Mouse (Mus musculus): ENCODE measurements around the gene Hoxb6. TPM values are rescaled to one million over a fixed set of nuclear protein-coding genes. Genes with fewer than 3 reads are reported as not detected.
A peak's percentile ranks its signal among the peaks of the same experiment; 100 is the strongest.

The Hoxb6 gene
- 62.7 and 67.9 TPM in 2 replicates for polyA plus RNA-seq (2012; rRNA removed)

DNA sequence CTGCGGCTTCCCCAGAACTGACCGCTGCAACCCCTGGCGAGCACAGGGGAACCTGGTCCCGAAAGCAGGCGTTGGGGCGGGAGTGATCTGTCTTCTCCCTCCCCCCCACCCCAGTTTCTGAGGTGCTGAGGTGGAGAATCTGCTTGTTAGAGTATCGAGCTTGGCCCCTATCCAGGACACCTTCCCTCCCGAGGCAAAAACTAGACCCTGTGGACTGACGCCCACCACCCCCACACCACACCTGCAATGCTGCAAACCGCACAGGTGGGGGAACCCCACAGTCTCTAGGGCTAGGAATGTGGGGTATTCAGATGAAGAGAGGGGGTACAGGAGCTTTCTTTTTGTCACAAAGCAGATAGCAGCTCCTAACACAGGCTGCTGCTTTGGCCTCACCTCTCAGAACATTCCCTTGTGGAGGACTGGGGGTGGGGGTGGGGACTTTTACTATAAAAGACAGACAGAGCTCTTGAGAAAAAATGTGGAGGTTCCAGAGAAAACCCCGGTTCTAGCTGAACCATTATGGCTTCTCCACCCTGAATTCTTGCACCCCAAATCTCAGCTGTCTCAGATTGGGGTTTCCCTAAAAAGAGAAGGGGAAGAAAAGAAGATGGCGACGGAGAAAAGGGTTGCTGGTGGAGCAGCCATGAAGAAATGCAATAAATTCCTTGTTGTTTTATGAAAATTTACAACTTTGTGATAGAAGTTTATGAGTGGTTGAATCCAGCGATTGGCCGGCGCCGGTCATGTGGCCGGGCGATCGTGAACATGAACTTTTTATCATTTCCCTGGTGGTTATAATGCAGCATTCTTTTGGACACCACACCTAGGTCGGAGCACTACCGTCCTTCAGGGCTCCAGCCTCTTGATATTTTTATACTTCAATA, at the start of gene Hoxb6:
Hoxb6 (plus strand) TSS at position 796 of the 884 bp plus-strand sequence.
- H3K27me3 ChIP-seq (replicated peaks; ENCODE audit: control insufficient read depth, insufficient read depth, low read length): no peaks in the 10 kb centered on the region
- H3K36me3 ChIP-seq (ENCODE audit: control insufficient read depth, insufficient read depth, low read length): no peaks in the 10 kb centered on the region
- DNase-seq: peak; percentile 93
- H3K4me1 ChIP-seq (ENCODE audit: control insufficient read depth, insufficient read depth, low read length): peaks cover 19% of the 10 kb centered on the region; the same call in 1 of the 2 replicates
- peak within 1 kb of the TSS; percentile 99 for H3K27ac ChIP-seq (ENCODE audit: insufficient read depth, low read depth, low read length)
- peak within 1 kb of the TSS; percentile 95 for H3K4me3 ChIP-seq (ENCODE audit: insufficient read depth, low read depth, low read length)
- TF ChIP-seq CTCF (conservative IDR thresholded peaks at IDR 0.05; ENCODE audit: insufficient read depth, insufficient read length, low read depth, low read length) (no peak), POLR2A (IDR thresholded peaks at IDR 0.05; ENCODE audit: low read depth, low read length) (no peak)
- 3% methylated on average over 22 of the region's 22 CpGs for WGBS

GRCm38 (mm10) chr11:96250901-96251300, 41.4 kb upstream of the Hoxb6 start:
- under 1% methylated on average over 14 of the region's 14 CpGs for WGBS
- H3K4me1 ChIP-seq (ENCODE audit: control insufficient read depth, insufficient read depth, low read length): peaks cover 17% of the 10 kb centered on the region
- H3K27me3 ChIP-seq (replicated peaks; ENCODE audit: control insufficient read depth, insufficient read depth, low read length): no peaks in the 10 kb centered on the region
- DNase-seq: peak; percentile 77
- H3K4me3 ChIP-seq (ENCODE audit: insufficient read depth, low read depth, low read length): peak overlapping the region; percentile 85
- no peak for TF ChIP-seq CTCF (conservative IDR thresholded peaks at IDR 0.05; ENCODE audit: insufficient read depth, insufficient read length, low read depth, low read length)
- no peak for TF ChIP-seq POLR2A (IDR thresholded peaks at IDR 0.05; ENCODE audit: low read depth, low read length)
- no peaks in the 10 kb centered on the region for H3K36me3 ChIP-seq (ENCODE audit: control insufficient read depth, insufficient read depth, low read length)
- peak overlapping the region; percentile 98 for H3K27ac ChIP-seq (ENCODE audit: insufficient read depth, low read depth, low read length)

GRCm38 (mm10) chr11:96251480-96252031, 40.7 kb upstream of the Hoxb6 start:
- peaks cover 18% of the 10 kb centered on the region for H3K4me1 ChIP-seq (ENCODE audit: control insufficient read depth, insufficient read depth, low read length)
- peak overlapping the region; percentile 98 for H3K27ac ChIP-seq (ENCODE audit: insufficient read depth, low read depth, low read length)
- peak overlapping the region; percentile 85 for H3K4me3 ChIP-seq (ENCODE audit: insufficient read depth, low read depth, low read length)
- no peaks in the 10 kb centered on the region for H3K36me3 ChIP-seq (ENCODE audit: control insufficient read depth, insufficient read depth, low read length)
- 3% methylated on average over 46 of the region's 46 CpGs for WGBS
- TF ChIP-seq CTCF (conservative IDR thresholded peaks at IDR 0.05; ENCODE audit: insufficient read depth, insufficient read length, low read depth, low read length) (no peak), POLR2A (IDR thresholded peaks at IDR 0.05; ENCODE audit: low read depth, low read length) (no peak)
- H3K27me3 ChIP-seq (replicated peaks; ENCODE audit: control insufficient read depth, insufficient read depth, low read length): no peaks in the 10 kb centered on the region
- DNase-seq: peak; percentile 70

- 23% methylated on average over 12 of the region's 12 CpGs for WGBS
- Histone ChIP-seq H3K27ac (ENCODE audit: insufficient read depth, low read depth, low read length) (peak overlapping the region; percentile 69), H3K36me3 (ENCODE audit: control insufficient read depth, insufficient read depth, low read length) (no peaks in the 10 kb centered on the region), H3K27me3 (replicated peaks; ENCODE audit: control insufficient read depth, insufficient read depth, low read length) (no peaks in the 10 kb centered on the region), H3K4me3 (ENCODE audit: insufficient read depth, low read depth, low read length) (peak overlapping the region; percentile 85), H3K4me1 (ENCODE audit: control insufficient read depth, insufficient read depth, low read length) (peaks cover 25% of the 10 kb centered on the region)
- no peak for DNase-seq
- TF ChIP-seq POLR2A (IDR thresholded peaks at IDR 0.05; ENCODE audit: low read depth, low read length) (no peak), CTCF (conservative IDR thresholded peaks at IDR 0.05; ENCODE audit: insufficient read depth, insufficient read length, low read depth, low read length) (no peak)
Measured at GRCm38 (mm10) chr11:96252541-96253120, 39.6 kb upstream of the Hoxb6 start.

DNA sequence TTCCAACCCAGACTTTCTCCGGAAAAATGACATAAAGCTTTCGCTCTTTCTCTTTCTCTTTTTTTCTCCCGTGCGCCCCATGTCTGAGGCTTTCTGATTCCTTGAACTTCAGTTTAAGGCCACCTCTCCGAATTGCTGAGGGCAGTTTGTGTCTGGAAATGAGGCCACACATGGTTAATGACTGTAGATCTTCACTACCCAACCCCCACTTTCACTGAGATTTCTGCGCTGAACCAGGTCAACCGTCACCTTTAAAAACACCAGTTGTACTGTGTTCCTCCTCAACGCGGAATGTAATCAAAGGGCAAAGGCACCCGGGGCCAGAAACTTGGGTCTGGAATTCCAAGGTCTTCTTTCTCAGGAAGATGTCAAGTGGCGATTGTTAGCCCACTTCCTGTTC, 38.1 kb upstream of the Hoxb6 start:
- Histone ChIP-seq H3K36me3 (ENCODE audit: control insufficient read depth, insufficient read depth, low read length) (no peaks in the 10 kb centered on the region), H3K4me3 (ENCODE audit: insufficient read depth, low read depth, low read length) (peak overlapping the region; percentile 38), H3K4me1 (ENCODE audit: control insufficient read depth, insufficient read depth, low read length) (peaks cover 37% of the 10 kb centered on the region), H3K27ac (ENCODE audit: insufficient read depth, low read depth, low read length) (peak overlapping the region; percentile 71), H3K27me3 (replicated peaks; ENCODE audit: control insufficient read depth, insufficient read depth, low read length) (no peaks in the 10 kb centered on the region)
- WGBS: 6% methylated on average over 11 of the region's 11 CpGs
- DNase-seq: peak; percentile 93
- TF ChIP-seq POLR2A (IDR thresholded peaks at IDR 0.05; ENCODE audit: low read depth, low read length): no peak
- no peak for TF ChIP-seq CTCF (conservative IDR thresholded peaks at IDR 0.05; ENCODE audit: insufficient read depth, insufficient read length, low read depth, low read length)

- Histone ChIP-seq H3K36me3 (ENCODE audit: control insufficient read depth, insufficient read depth, low read length) (no peaks in the 10 kb centered on the region), H3K27me3 (replicated peaks; ENCODE audit: control insufficient read depth, insufficient read depth, low read length) (no peaks in the 10 kb centered on the region), H3K4me1 (ENCODE audit: control insufficient read depth, insufficient read depth, low read length) (peaks cover 37% of the 10 kb centered on the region), H3K4me3 (ENCODE audit: insufficient read depth, low read depth, low read length) (peak overlapping the region; percentile 47), H3K27ac (ENCODE audit: insufficient read depth, low read depth, low read length) (peak overlapping the region; percentile 53)
- WGBS: 14% methylated on average over 39 of the region's 39 CpGs
- TF ChIP-seq CTCF (conservative IDR thresholded peaks at IDR 0.05; ENCODE audit: insufficient read depth, insufficient read length, low read depth, low read length) (no peak), POLR2A (IDR thresholded peaks at IDR 0.05; ENCODE audit: low read depth, low read length) (no peak)
- no peak for DNase-seq
Measured at GRCm38 (mm10) chr11:96255111-96255995, 36.9 kb upstream of the Hoxb6 start.

Measured in kidney, adult 2 months (tissue).